Mouse (Mus musculus): Measurements from ENCODE around the gene Crb1.

Crb1 gene

DNA sequence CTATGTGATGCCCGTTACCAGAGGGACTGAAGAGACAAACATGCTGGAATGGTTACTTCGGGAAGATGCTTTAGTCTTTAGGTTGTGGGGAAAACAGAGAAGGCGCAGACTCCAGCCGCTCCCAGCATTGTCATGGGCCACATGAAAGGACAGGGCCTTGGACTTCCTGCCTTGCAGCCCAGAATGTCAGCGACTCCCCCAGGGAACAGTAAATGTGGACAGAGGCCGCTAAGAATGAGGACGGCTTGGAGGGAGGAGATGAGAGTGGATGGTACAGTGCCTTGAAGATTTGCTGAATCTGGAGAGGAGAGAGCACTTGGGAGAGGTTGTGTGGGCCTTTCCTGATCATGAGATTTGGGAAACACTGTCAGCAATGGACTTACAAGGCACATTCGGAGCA, 161.6 kb downstream of the Crb1 start:
- DNase-seq = no peak

DNA sequence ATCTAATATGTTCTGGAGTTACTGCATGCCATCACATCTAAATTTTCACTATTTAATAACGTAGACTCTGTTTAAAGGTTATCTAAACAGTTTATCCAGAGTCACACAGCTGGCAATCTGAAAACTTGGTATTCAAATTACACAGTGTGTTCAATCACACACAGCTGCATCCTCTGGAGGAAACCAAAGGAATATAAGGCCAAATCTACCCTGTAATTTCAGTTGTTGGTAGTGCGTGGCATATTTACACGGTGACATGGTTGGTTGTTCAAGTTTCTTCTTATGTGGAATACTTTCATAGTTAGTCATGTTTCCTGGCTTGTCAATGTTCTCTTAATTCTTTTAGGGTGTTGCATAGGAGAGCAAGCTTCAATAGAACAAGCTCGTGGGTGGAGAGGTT, 166.4 kb downstream of the Crb1 start:
- DNase-seq = no peak

DNA sequence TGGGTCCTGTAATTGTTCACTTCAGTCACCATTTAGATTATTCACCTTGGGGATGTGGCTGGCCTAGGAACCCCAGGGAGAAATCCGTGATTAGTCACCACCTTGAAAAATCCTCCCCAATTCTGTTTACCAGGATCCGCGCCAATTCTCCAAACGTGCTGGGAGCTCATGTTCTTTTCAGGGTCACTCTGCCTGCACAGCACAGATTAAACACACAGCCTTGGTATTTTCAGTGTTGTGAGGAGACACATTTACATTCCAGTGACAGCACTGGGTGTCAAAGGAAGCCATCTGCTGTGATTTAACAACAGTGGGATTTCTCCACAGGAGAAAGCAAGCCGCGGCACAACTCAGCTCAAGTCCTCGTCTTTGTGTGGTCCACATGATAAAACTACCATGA, 167.1 kb downstream of the Crb1 start:
- peak; percentile 25 to 56 for DNase-seq

DNA sequence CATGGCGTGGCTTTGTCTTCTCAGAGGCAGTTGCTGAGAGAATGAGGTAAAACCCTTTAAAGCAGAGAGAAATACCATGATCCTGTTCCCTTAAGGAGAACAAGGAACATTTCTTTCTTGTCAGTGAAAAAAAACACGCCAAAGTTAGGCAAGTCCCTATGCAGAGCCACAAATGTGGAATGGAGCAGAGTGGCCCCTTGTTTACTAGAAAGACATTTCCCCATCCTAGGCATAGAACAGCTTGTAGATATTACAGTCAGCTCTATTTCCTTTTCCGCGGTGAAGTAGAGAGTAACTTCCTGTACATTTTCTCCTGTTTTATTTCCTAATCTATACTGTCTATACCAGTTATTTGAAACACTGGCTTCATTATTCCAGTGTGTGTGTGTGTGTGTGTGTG, 170.6 kb downstream of the Crb1 start:
- no peak for DNase-seq

DNA sequence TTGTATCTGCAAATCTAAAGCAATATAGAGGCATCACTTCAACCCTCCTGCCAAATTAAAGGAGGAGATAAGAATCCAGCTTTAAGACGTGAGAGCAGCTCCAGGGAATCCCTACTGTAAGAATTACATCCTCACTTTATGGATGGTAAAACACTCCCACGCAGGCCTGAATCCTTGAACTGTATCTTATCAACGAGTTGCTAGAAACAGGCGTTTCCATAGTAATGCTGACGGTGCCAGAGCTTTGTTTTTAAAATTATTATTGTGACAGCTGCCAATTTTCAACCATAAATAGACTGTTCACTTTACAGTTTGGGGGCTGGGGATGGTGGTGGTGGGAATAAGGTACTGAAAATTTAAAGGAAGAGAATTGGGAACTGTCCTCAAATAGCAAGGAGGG, 173.9 kb downstream of the Crb1 start:
- no peak for DNase-seq

DNA sequence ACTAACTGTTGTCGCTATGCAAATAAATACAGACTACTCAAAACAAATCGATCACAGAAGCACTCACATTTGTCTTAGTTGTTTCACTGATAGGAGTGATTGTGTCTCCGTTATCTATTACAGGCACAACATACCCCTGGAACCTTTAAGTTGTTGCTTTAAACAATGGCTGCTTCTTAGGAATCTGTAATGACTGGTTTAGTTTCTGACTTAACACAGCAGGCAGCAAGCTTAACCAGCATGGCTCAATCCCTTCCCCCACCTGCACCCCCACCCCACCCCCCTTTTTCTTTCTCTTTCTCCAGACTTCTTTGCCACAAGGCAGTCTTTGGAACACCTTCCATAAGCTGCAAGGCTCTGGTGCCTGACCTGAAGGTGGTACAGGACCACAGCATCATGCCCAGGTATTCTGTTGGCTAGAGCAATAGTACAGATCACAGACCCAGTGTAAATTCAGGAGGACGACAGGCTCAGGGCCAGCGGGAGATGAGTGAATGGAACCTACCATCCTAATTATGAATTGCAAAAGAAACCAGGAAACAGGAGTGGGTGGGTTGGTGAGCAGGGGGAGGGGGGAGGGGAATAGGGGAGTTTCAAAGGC, 182.4 kb downstream of the Crb1 start:
- DNase-seq = no peak

DNA sequence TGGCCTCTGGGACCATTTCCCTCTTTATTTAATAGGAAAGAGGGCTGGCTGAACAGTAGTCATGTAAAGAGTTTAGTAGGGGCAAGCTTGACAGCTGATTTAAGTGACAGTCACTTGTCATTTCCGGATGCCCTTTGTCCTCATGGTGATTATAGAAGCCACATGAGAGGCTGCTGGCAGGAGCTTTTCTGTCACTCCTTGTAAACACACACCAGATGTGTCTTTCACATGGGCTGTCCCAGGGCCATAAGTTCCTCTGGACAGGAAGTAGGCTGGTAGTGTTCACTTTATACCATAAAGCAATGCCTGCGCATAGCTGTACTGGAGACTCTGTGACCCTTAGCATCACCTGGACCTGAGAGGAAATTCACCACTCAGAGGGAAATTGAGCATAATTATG, 182.9 kb downstream of the Crb1 start:
- no peak for DNase-seq

DNA sequence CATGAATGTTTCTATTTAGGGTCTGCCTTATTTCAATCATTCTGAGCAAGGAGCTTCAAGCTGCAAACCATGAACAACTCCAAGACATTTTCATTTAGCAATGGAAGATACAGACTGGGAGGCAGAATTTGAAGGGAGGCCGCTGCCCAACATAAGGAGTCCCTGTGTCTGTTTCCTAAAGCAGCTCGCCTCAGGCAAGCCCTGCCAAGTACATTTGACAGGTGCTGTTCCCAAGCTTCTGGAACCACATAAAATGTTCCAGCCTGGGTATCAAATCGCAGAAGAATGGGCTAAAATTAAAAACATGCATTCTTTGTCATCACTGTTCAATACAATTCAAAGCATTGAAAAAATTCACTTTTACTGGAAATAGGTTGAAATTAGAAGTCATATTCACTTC, 184.3 kb downstream of the Crb1 start:
- DNase-seq = peak; percentile 16 to 38

DNA sequence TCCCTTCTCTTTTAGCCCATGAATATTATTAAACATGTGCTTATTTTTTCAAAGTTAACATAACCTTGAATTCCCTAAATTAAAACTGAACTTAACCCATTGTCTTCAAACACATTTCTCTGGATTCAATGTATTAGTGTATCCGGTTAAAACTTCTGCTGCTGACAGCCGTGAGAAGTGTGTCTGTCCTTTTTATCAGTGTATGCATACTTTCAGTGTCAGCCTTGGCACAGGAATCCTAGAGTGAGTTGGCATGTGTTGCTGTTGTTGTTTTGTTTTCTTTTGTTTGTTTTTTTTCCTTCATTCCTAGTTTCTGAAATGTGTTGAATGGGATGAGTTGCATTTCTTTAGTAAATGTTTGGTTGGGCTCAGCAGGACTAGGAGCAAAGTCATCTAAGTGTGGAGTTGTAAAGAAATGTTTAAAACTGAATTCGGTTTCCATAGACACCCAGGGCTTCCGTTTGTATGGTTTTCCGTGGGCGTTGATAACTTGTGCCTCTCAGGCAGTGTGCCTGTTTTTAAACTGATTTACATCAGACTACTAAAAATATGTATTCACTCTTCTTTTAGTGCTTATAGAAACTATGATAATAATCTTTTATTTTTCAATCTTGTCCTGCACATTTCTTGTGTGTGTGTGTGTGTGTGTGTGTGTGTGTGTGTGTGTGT, 196.3 kb downstream of the Crb1 start:
- DNase-seq = no peak

DNA sequence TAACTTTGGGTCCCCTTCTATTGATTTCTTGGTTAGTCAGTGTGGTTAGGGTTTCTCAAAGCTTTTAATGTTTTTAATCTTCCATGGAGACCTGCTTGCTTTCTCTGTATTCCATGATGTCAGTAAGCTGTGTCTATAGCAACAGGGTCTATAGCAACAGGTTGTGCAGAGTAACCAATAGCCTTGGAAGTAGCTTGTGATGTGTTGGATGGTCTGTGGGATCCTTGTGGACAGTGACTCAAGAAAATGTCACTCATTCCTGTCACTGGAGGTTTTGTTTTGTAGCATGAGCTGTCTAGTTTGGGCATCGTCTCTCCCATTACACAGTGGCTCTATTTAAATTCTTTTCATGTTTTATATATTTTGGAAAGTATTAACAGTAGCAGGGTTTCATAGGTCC, 197.2 kb downstream of the Crb1 start:
- DNase-seq = no peak

DNA sequence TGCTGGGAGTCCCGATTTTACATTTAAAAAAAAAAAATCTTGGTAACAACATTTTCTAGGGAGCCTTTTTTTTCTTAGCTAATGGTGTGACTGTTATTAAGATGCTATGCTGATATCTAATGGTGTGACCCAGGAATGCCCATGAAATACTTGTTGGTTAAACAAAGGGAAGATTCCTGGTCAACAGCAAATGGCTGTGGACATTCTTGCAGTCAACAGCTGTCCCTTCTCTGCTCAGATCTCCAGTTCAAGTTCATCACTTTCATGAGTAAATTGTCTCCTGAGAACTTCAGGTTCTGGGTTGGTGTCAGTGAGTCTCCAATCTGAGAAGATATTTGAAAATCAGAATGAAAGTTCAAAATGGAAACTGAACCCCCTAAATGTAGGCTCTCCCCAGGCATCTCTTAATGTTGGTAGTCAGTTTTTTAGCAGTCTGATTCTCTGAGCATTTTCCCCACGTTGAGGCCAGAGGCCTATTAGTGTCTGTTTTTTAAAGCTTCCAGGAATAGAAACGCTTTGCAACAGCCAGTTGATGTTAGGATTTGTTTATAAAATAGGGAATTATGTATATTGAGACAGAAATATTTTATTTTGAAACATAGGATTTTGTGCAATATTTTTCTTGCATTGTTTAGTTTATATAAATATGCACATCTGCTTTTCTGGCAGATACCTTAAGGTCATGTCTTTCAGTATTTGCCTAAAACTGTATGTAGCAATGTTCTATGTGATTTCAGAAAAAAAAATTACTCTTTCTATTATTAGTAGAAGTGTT, 202.7 kb downstream of the Crb1 start:
- DNase-seq = no peak

DNA sequence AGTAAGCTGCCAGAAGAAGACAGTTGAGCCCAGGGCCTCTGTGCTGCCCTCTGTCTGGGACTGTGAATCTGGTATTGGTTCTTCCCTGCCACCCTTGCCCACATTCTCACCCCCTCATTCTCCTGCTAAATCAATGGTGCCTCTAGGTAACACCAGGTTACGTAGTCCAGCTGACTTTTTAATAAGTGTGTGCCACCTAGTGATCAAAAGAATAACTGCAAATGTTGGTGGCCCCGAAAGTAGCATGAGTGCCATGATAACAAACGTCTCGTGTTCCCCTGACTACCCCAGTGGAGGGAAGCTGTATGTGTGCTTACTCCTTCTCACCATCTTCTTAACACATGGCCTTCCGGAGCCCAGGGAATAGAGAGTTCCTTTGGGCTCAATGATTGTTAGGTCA, 214.1 kb downstream of the Crb1 start:
- peak; percentile 15 to 27 for DNase-seq

DNA sequence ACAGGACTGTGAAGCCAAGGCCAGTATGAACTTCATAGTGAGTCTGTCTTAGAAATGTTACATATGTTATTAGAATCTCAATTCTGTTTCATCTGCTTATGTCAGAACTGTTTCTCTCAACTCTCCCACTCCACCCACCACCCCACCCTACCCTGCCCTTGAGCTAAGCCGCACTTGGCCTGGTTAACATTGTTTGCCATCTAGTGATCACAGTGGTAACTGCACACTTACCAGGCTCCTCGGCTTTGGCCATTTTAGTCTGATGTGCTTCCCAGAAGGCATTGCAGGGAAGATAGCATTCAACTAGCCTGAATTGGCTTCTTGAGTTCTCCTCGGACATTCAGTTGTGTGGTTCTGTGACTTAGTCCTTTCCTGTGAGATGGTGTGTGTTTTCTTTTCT, 215.3 kb downstream of the Crb1 start:
- no peak for DNase-seq

DNA sequence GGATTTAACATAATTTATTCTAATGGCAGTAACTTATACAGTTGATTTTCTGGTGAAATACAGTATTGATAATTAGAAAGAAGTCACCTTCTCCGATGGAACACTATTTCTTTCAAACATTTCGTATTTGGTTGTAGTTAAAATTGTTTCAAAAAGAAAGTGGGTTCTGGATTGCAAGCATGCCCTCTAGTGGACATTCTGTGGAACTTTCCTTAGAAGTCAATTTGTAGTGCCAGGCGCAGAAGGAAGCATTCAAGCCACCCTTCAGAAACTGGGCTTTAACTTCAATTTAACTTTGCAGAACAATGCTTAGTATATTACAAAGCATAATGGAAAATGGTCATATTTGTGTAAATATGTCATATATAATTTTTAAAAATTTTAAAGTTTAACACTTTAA, 220.5 kb downstream of the Crb1 start:
- peak in 1 of 2 experiments; percentile 18 for DNase-seq

DNA sequence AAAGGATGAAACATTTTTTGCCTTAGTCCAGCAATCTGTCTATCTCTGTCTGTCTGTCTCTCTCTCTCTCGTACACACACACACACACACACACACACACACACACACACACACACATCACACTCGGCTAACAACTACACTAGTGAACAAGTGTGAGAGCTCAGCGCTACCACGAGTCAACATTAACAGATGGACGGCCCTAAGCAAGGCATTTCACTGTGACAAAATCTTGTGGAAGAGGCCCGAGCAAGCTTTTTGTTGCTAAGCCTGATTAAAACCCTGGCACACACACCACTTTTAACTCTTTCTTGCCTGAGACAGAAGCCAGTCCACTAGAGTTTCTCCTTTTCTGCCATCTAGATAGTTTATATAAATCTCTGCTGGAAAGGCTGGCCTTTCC, 223.4 kb downstream of the Crb1 start:
- no peak for DNase-seq

DNA sequence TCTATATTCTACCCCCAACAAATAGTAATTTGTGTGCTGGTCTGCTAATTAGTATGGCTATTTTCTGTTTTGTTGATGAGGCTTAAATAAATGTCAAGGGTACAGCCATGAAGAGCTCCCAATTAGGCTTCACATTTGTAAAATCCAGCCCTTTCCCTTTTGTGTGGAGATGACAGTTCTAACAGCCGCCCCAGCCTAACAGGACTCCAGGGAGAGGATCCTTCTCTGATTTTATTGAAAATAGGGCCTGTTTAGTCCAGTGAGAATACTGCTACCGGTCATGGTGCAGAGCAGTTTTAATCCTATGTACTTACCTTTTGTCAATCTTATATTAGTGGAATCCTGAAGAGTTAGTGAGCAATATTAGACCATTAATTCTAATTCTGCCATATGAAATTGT, 223.9 kb downstream of the Crb1 start:
- DNase-seq = no peak

Measured in cerebellum, postnatal 25 days (tissue).